Mouse (Mus musculus) right cerebral cortex, adult 18-20 months (tissue): ENCODE results near the gene Ldlrad3.
A peak's percentile ranks its signal among the peaks of the same experiment; 100 is the strongest.

Source experiments
- DNase-seq: peaks from one replicate; pipeline ENCODE4 v3.0.0; 2022; ENCODE audit warnings: mixed read lengths

Ldlrad3 gene

GRCm38 (mm10) chr2:102185951-102186561 lies at the start of gene Ldlrad3:
Ldlrad3 (minus strand) TSS chr2:102186385.
- DNase-seq: peak; percentile 86

GRCm38 (mm10) chr2:102231470-102231869 lies 45.3 kb upstream of the Ldlrad3 start:
- no peak for DNase-seq

- DNase-seq: no peak
Measured at GRCm38 (mm10) chr2:102229126-102229525, 42.9 kb upstream of the Ldlrad3 start.

- no peak for DNase-seq
Measured at GRCm38 (mm10) chr2:102228331-102228730, 42.1 kb upstream of the Ldlrad3 start.

GRCm38 (mm10) chr2:102227839-102228238 lies 41.7 kb upstream of the Ldlrad3 start:
- no peak for DNase-seq

- DNase-seq: no peak
Measured at GRCm38 (mm10) chr2:102226274-102226673, 40.1 kb upstream of the Ldlrad3 start.

- DNase-seq: no peak
Measured at GRCm38 (mm10) chr2:102223355-102224128, 37.4 kb upstream of the Ldlrad3 start.

- no peak for DNase-seq
Measured at GRCm38 (mm10) chr2:102222749-102223148, 36.6 kb upstream of the Ldlrad3 start.

- no peak for DNase-seq
Measured at GRCm38 (mm10) chr2:102216817-102217216, 30.6 kb upstream of the Ldlrad3 start.

GRCm38 (mm10) chr2:102212096-102212495 lies 25.9 kb upstream of the Ldlrad3 start:
- no peak for DNase-seq

- DNase-seq: no peak
Measured at GRCm38 (mm10) chr2:102205672-102206399, 19.7 kb upstream of the Ldlrad3 start.

- DNase-seq: no peak
Measured at GRCm38 (mm10) chr2:102203478-102203877, 17.3 kb upstream of the Ldlrad3 start.

GRCm38 (mm10) chr2:102202211-102202770 lies 16.1 kb upstream of the Ldlrad3 start:
- no peak for DNase-seq

- no peak for DNase-seq
Measured at GRCm38 (mm10) chr2:102201198-102201948, 15.2 kb upstream of the Ldlrad3 start.

GRCm38 (mm10) chr2:102197332-102197731 lies 11.1 kb upstream of the Ldlrad3 start:
- no peak for DNase-seq

- DNase-seq: no peak
Measured at GRCm38 (mm10) chr2:102196709-102197108, 10.5 kb upstream of the Ldlrad3 start.

GRCm38 (mm10) chr2:102195494-102195893 lies 9.3 kb upstream of the Ldlrad3 start:
- no peak for DNase-seq

GRCm38 (mm10) chr2:102194247-102194646 lies 8.1 kb upstream of the Ldlrad3 start:
- DNase-seq: no peak

- no peak for DNase-seq
Measured at GRCm38 (mm10) chr2:102192943-102193820, 7.0 kb upstream of the Ldlrad3 start.

GRCm38 (mm10) chr2:102191736-102192135 lies 5.6 kb upstream of the Ldlrad3 start:
- no peak for DNase-seq

GRCm38 (mm10) chr2:102190956-102191355 lies 4.8 kb upstream of the Ldlrad3 start:
- DNase-seq: no peak
